Mouse (Mus musculus) cerebellum, adult 2 months (tissue): ENCODE data around the gene Dapp1. TPM values are rescaled to one million over a fixed set of nuclear protein-coding genes. Genes with fewer than 3 reads are reported as not detected.

ENCODE experiments used
- DNase-seq, 2 experiments: peaks; one replicate each; pipeline ENCODE4 v3.0.0; 2021
- H3K27ac ChIP-seq: fragments of 200-500 bp; 2 replicates; pipeline ENCODE4 v1.5.1; 2012; ENCODE audit warnings: low read length, control low read depth, inconsistent platforms; ENCODE audit not compliant: insufficient read depth
- H3K27me3 ChIP-seq: fragments of 200-500 bp; 2 replicates; pipeline ENCODE4 v1.6.1; 2012; ENCODE audit warnings: inconsistent platforms, mild to moderate bottlenecking, low read length, moderate library complexity; ENCODE audit not compliant: control insufficient read depth, insufficient read depth
- H3K4me1 ChIP-seq: fragments of 200-500 bp; 2 replicates; pipeline ENCODE4 v1.6.1; 2011; ENCODE audit warnings: low read length; ENCODE audit not compliant: control insufficient read depth, insufficient read depth
- H3K4me3 ChIP-seq: fragments of 200-500 bp; replicated peaks from 2 replicates; pipeline ENCODE3; 2011; ENCODE audit warnings: mild to moderate bottlenecking, low read depth, low read length, control low read depth; ENCODE audit not compliant: insufficient read depth
- CTCF ChIP-seq: fragments of 200-500 bp; IDR thresholded peaks from 2 replicates; pipeline ENCODE4 v1.5.1; 2011; ENCODE audit warnings: low read depth, mild to moderate bottlenecking, control low read depth, low read length, moderate library complexity, borderline replicate concordance; ENCODE audit not compliant: insufficient read depth
- POLR2A ChIP-seq: fragments of 200-500 bp; IDR thresholded peaks from 2 replicates; pipeline ENCODE4 v1.6.1; 2011; ENCODE audit warnings: low read length, control low read depth, borderline replicate concordance; ENCODE audit not compliant: insufficient read depth
- WGBS: fragments of 180-500 bp; shearing (Covaris S2); methylation state at CpG from one replicate; pipeline ENCODE4 v1.1.7; 2018; 5-methylcytosine and 5-hydroxymethylcytosine counted together
- polyA plus RNA-seq: library from polyadenylated mRNA; depleted of rRNA; stranded (reverse); fragments of >200 nt; gene quantifications from 2 replicates; pipeline ENCODE4 v1.2.3, GENCODE M21; 2012

The Dapp1 gene
- polyA plus RNA-seq, 1 experiment, result 1.1 TPM

GRCm38 (mm10) chr3:138000062-138000723, 18.8 kb upstream of the Dapp1 start:
- DNase-seq, result no peak
- H3K4me1 ChIP-seq, result no peaks in the 10 kb centered on the region
- H3K4me3 ChIP-seq, result no peak overlapping the region
- no peaks in the 10 kb centered on the region for H3K27me3 ChIP-seq
- no peak overlapping the region for H3K27ac ChIP-seq
- TF ChIP-seq POLR2A (no peak), CTCF (no peak)
- 96% methylated on average over 8 of the region's 8 CpGs for WGBS

GRCm38 (mm10) chr3:137999224-137999790, 18.0 kb upstream of the Dapp1 start:
- Histone ChIP-seq H3K27ac (no peak overlapping the region), H3K4me3 (no peak overlapping the region), H3K27me3 (no peaks in the 10 kb centered on the region), H3K4me1 (no peaks in the 10 kb centered on the region)
- WGBS, result 74% methylated on average over 9 of the region's 9 CpGs
- no peak for DNase-seq
- TF ChIP-seq POLR2A, result no peak

- no peaks in the 10 kb centered on the region for H3K27me3 ChIP-seq
- DNase-seq, result no peak
- H3K27ac ChIP-seq, result no peak overlapping the region
- TF ChIP-seq CTCF, result no peak
- TF ChIP-seq POLR2A, result no peak
- WGBS, result 70% methylated on average over 14 of the region's 14 CpGs
- no peaks in the 10 kb centered on the region for H3K4me1 ChIP-seq
- H3K4me3 ChIP-seq, result no peak overlapping the region
Observed at GRCm38 (mm10) chr3:137998491-137999223, 17.3 kb upstream of the Dapp1 start.

GRCm38 (mm10) chr3:137995486-137995885, 14.1 kb upstream of the Dapp1 start:
- WGBS, result 81% methylated on average over 7 of the region's 7 CpGs
- DNase-seq, result no peak
- no peak for TF ChIP-seq CTCF
- TF ChIP-seq POLR2A, result no peak

DNA sequence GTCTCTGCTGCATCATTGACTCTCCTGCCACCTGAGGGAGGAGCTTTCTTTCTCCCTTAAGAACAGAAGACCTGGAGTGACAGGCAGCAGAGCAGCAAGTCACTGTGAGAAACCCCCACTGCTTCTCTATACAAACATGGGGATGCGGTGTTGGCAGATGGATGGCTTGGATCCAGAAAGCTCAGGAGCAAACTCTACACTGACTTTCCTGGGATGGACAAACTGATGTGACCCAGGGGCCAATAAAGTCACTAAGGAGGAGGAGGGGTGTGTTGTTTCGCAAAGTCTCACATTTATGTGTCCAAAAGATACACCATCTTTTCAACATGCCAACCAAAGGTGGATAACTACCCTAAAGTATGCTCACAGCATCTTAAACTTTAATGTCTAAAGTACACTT, 12.9 kb upstream of the Dapp1 start:
- no peak overlapping the region for H3K4me3 ChIP-seq
- WGBS, result 70% methylated on average over 2 of the region's 2 CpGs
- TF ChIP-seq POLR2A (no peak), CTCF (no peak)

More at GRCm38 (mm10) chr3:137995486-137995885, 14.1 kb upstream of the Dapp1 start:
- H3K27ac ChIP-seq, result no peak overlapping the region
- no peak overlapping the region for H3K4me3 ChIP-seq
- no peaks in the 10 kb centered on the region for H3K4me1 ChIP-seq
- no peaks in the 10 kb centered on the region for H3K27me3 ChIP-seq

GRCm38 (mm10) chr3:137992366-137992765, 11.0 kb upstream of the Dapp1 start:
- no peak for TF ChIP-seq CTCF
- no peak for TF ChIP-seq POLR2A
- no peaks in the 10 kb centered on the region for H3K4me1 ChIP-seq
- H3K27me3 ChIP-seq, result no peaks in the 10 kb centered on the region
- H3K4me3 ChIP-seq, result no peak overlapping the region
- H3K27ac ChIP-seq, result no peak overlapping the region
- no peak for DNase-seq
- 74% methylated on average over 5 of the region's 5 CpGs for WGBS

More for the DNA sequence above, 12.9 kb upstream of the Dapp1 start:
- Histone ChIP-seq H3K4me1 (no peaks in the 10 kb centered on the region), H3K27me3 (no peaks in the 10 kb centered on the region), H3K27ac (no peak overlapping the region)
- DNase-seq, result no peak

- WGBS, result 12% methylated on average over 11 of the region's 11 CpGs
- Histone ChIP-seq H3K27me3 (no peaks in the 10 kb centered on the region), H3K4me1 (no peaks in the 10 kb centered on the region), H3K4me3 (no peak overlapping the region), H3K27ac (no peak overlapping the region)
- TF ChIP-seq POLR2A, result no peak
- TF ChIP-seq CTCF, result peak; percentile 97
- DNase-seq, result peak; percentile 86 to 90
Observed at GRCm38 (mm10) chr3:137991183-137991582, 9.8 kb upstream of the Dapp1 start.

DNA sequence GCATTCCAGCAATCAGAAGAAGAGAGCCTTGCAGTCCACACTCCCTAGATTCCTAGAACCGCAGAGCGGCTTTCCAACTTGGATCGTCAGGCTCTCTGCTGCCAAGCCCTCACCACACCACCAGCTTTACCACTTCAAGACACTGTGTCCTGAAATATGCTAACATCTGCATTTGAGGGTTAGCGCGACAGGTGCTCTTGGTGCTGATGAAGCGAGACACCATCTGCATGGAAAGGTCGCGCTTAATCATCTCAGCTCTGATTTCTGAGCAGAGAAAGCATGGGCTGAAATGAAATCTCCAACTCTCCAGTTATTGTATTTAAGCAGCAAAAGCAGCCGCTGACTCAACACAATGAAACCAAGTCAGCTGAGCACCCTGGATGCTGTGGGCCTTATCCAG, 8.1 kb upstream of the Dapp1 start:
- 91% methylated on average over 9 of the region's 9 CpGs for WGBS
- Histone ChIP-seq H3K27ac (no peak overlapping the region), H3K4me3 (no peak overlapping the region), H3K27me3 (no peaks in the 10 kb centered on the region), H3K4me1 (no peaks in the 10 kb centered on the region)
- TF ChIP-seq POLR2A (no peak), CTCF (no peak)
- DNase-seq, result no peak
